ENCODE assay signal across 8 mouse cellular contexts in the genomic region with DNA sequence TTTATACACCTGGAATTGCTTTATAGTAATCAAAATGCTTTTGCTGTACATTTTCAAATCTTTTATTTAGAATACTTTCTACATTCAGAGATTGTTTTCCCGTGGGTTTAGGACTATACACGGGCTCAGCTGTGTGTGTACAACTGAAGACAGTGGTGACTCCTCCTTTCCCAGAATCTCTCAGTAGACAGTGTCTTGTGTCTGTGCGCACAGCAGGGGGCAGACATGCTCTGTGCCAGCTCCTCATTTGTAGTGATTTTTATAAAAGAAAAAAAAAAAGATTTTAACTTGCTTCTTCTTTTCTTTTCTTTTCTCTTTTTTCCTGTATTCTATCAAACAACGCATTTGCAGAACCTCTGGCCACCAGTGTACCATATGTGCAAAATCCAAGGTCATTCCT.
DNase-seq lines count a peak whose midpoint lies in the region; ATAC-seq and TF ChIP-seq lines count a peak whose summit lies in the region.

No protein-coding gene starts in this region.

- H3K27me3 ChIP-seq in midbrain, embryonic 15.5 days (replicated peaks), result no peaks in the 10 kb centered on the region

- H3K4me2 ChIP-seq in midbrain, embryonic 15.5 days, result no peak overlapping the region

- H3K4me1 ChIP-seq in midbrain, embryonic 15.5 days, result peaks cover 4% of the 10 kb centered on the region; the same call in 1 of the 2 replicates

- WGBS in midbrain, embryonic 15.5 days, result 31% methylated on average over 4 of the region's 4 CpGs

- no peak overlapping the region for H3K27ac ChIP-seq in gastrocnemius, adult 2 months
- H3K27ac ChIP-seq in midbrain, embryonic 15.5 days, result no peak overlapping the region

- TF ChIP-seq CTCF in gastrocnemius, adult 2 months (IDR thresholded peaks at IDR 0.05), result peak; percentile 56

- intact Hi-C loops in gastrocnemius, adult 2 months (cut with DNase I), result no loop called here

- H3K9ac ChIP-seq in midbrain, embryonic 15.5 days, result no peak overlapping the region

- no peaks in the 10 kb centered on the region for H3K9me3 ChIP-seq in midbrain, embryonic 15.5 days

- DNase-seq in gastrocnemius, adult 2 months, result peak; percentile 19
- DNase-seq in gastrocnemius, adult 18-20 months (ENCODE audit: low spot score), result no peak
- peak; percentile 4 to 14 for DNase-seq in B cell, adult 2 months
- DNase-seq in brain, embryonic 18.5 days (ENCODE audit: low read depth, low spot score), result peak; percentile 37
- DNase-seq in frontal cortex, postnatal 14 days (ENCODE audit: low spot score in 2 of 2), result peak; percentile 18 to 60
- peak; percentile 17 for DNase-seq in left cerebral cortex, adult 11 months (ENCODE audit: low spot score)
- DNase-seq in thymus, postnatal 25 days, result peak; percentile 9

- H3K4me3 ChIP-seq in gastrocnemius, adult 2 months, result no peak overlapping the region
- H3K4me3 ChIP-seq in midbrain, embryonic 15.5 days, result no peak overlapping the region

- ATAC-seq in midbrain, embryonic 15.5 days (replicated peaks), result peak; percentile 88

- no peaks in the 10 kb centered on the region for H3K36me3 ChIP-seq in midbrain, embryonic 15.5 days (replicated peaks)
